Mouse (Mus musculus): ENCODE results near the gene Tbl1x. TPM values are rescaled to one million over a fixed set of nuclear protein-coding genes. Genes with fewer than 3 reads are reported as not detected.

The Tbl1x gene
- polyA plus RNA-seq, 1 experiment from 2014 or later = 53.0 TPM

DNA sequence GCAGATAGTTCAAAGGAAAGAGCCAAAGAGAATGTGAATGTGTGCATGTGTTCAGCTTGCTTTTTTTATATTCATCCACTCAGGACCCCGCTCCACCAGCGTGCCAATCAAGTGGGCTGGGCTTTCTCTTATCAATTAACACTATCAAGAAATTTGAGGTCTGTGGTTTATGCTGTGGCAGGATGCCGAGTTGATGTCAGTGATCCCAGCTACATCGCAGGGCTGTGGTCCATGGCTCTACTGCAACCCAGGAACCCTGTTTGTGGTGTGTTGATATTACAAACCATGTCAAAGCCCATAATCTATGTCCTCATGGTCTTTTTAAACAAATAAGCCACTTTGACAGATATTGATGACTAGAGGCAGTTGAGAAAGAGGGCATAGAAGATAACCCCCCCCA, 129.5 kb downstream of the Tbl1x start:
- no peak overlapping the region for H3K4me3 ChIP-seq (ENCODE audit: low read depth, low read length)
- no peak overlapping the region for H3K9ac ChIP-seq (ENCODE audit: low read depth, low read length)
- no peak for ATAC-seq (replicated peaks; ENCODE audit: low FRiP score)
- no peak overlapping the region for H3K4me2 ChIP-seq
- WGBS = 57% methylated on average over 4 of the region's 4 CpGs
- no peak overlapping the region for H3K27ac ChIP-seq (ENCODE audit: low read depth, low read length)
- H3K4me1 ChIP-seq (replicated peaks; ENCODE audit: control insufficient read depth, insufficient read depth, low read length) = no peaks in the 10 kb centered on the region
- DNase-seq (ENCODE audit: low spot score) = no peak
- no peaks in the 10 kb centered on the region; the same call in 1 of the 2 replicates for H3K36me3 ChIP-seq (ENCODE audit: control insufficient read depth, insufficient read depth, low read length)
- H3K27me3 ChIP-seq (replicated peaks; ENCODE audit: control insufficient read depth, insufficient read depth, low read length) = no peaks in the 10 kb centered on the region
- no peaks in the 10 kb centered on the region for H3K9me3 ChIP-seq (ENCODE audit: control insufficient read depth, low read length)

DNA sequence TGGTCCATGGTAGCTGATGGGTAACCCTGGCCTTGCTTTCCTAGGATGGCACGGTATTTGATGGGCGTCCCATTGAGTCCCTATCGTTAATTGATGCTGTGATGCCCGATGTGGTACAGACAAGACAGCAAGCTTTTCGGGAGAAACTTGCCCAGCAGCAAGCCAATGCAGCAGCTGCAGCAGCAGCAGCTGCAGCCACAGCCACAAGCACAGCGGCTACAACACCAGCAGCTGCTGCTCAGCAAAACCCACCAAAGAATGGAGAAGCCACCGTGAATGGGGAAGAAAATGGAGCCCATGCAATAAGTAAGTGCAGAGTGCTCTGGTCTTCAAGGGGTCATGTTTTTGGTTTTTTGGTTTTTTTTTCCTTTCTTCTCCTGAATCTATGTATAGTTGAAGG, 135.4 kb downstream of the Tbl1x start:
- ATAC-seq (replicated peaks; ENCODE audit: low FRiP score) (no peak), DNase-seq (ENCODE audit: low spot score) (no peak)
- no peak overlapping the region for H3K4me2 ChIP-seq
- H3K4me1 ChIP-seq (replicated peaks; ENCODE audit: control insufficient read depth, insufficient read depth, low read length) = no peaks in the 10 kb centered on the region
- H3K4me3 ChIP-seq (ENCODE audit: low read depth, low read length) = no peak overlapping the region
- 88% methylated on average over 7 of the region's 7 CpGs for WGBS
- H3K9ac ChIP-seq (ENCODE audit: low read depth, low read length) = no peak overlapping the region
- H3K27ac ChIP-seq (ENCODE audit: low read depth, low read length) = no peak overlapping the region
- H3K36me3 ChIP-seq (ENCODE audit: control insufficient read depth, insufficient read depth, low read length) = peaks cover 2% of the 10 kb centered on the region; the same call in 1 of the 2 replicates
- no peaks in the 10 kb centered on the region for H3K9me3 ChIP-seq (ENCODE audit: control insufficient read depth, low read length)
- no peaks in the 10 kb centered on the region for H3K27me3 ChIP-seq (replicated peaks; ENCODE audit: control insufficient read depth, insufficient read depth, low read length)

GRCm38 (mm10) chrX:77650246-77650645, 139.4 kb downstream of the Tbl1x start:
- Histone ChIP-seq H3K4me1 (replicated peaks; ENCODE audit: control insufficient read depth, insufficient read depth, low read length) (no peaks in the 10 kb centered on the region), H3K4me2 (no peak overlapping the region), H3K36me3 (ENCODE audit: control insufficient read depth, insufficient read depth, low read length) (peaks cover 5% of the 10 kb centered on the region; the same call in 1 of the 2 replicates), H3K27ac (ENCODE audit: low read depth, low read length) (no peak overlapping the region), H3K4me3 (ENCODE audit: low read depth, low read length) (no peak overlapping the region), H3K9me3 (ENCODE audit: control insufficient read depth, low read length) (no peaks in the 10 kb centered on the region), H3K27me3 (replicated peaks; ENCODE audit: control insufficient read depth, insufficient read depth, low read length) (no peaks in the 10 kb centered on the region), H3K9ac (ENCODE audit: low read depth, low read length) (no peak overlapping the region)
- DNase-seq (ENCODE audit: low spot score) (no peak), ATAC-seq (replicated peaks; ENCODE audit: low FRiP score) (no peak)
- 95% methylated on average over 2 of the region's 2 CpGs for WGBS

DNA sequence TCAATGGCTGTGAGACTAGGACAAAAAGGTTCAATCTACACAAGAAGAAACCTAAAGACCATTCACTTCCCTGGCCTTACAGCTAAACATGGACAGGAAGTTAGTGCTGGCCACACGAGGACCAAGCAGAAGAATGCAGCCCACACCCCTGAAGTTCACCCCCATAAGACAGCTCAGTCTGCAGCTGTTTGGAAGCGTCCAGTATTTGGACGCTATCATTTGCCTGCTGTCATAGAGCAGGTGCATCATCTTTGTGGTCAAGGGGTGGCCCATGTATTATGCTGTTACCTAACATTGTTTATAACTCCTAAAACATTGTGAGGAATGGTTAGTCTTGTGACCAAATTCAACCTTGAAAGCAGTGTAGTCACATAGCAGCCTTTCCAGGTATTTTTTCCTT, 151.2 kb downstream of the Tbl1x start:
- Histone ChIP-seq H3K9ac (ENCODE audit: low read depth, low read length) (no peak overlapping the region), H3K36me3 (ENCODE audit: control insufficient read depth, insufficient read depth, low read length) (no peaks in the 10 kb centered on the region; the same call in 1 of the 2 replicates), H3K4me2 (no peak overlapping the region), H3K4me1 (replicated peaks; ENCODE audit: control insufficient read depth, insufficient read depth, low read length) (no peaks in the 10 kb centered on the region), H3K27me3 (replicated peaks; ENCODE audit: control insufficient read depth, insufficient read depth, low read length) (no peaks in the 10 kb centered on the region), H3K27ac (ENCODE audit: low read depth, low read length) (no peak overlapping the region), H3K9me3 (ENCODE audit: control insufficient read depth, low read length) (no peaks in the 10 kb centered on the region), H3K4me3 (ENCODE audit: low read depth, low read length) (no peak overlapping the region)
- DNase-seq (ENCODE audit: low spot score) (no peak), ATAC-seq (replicated peaks; ENCODE audit: low FRiP score) (no peak)
- 88% methylated on average over 3 of the region's 3 CpGs for WGBS

DNA sequence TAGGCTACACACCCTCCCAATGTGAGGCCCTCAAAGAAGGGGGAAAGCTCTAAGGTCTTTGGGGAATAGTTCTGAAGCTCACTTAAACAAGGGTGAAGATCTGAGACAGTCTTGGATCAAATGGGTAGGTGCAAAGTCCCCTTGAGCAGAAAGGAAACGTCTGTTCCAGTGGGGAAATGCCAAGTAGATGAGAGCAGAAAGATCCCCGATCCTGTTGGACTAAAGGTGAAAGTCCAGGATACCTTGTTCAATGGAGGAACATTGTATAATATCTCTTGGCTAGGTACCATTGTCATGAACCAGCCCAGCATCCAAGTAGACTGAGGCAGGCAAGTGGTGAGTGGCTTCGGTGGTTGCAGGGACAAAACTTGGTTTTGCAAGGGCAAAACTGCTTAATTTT, 152.5 kb downstream of the Tbl1x start:
- Histone ChIP-seq H3K9ac (ENCODE audit: low read depth, low read length) (no peak overlapping the region), H3K27ac (ENCODE audit: low read depth, low read length) (no peak overlapping the region), H3K9me3 (ENCODE audit: control insufficient read depth, low read length) (no peaks in the 10 kb centered on the region), H3K4me1 (replicated peaks; ENCODE audit: control insufficient read depth, insufficient read depth, low read length) (no peaks in the 10 kb centered on the region), H3K27me3 (replicated peaks; ENCODE audit: control insufficient read depth, insufficient read depth, low read length) (no peaks in the 10 kb centered on the region), H3K4me3 (ENCODE audit: low read depth, low read length) (no peak overlapping the region), H3K36me3 (ENCODE audit: control insufficient read depth, insufficient read depth, low read length) (no peaks in the 10 kb centered on the region; the same call in 1 of the 2 replicates), H3K4me2 (no peak overlapping the region)
- ATAC-seq (replicated peaks; ENCODE audit: low FRiP score) (no peak), DNase-seq (ENCODE audit: low spot score) (no peak)
- WGBS = 65% methylated on average over 3 of the region's 3 CpGs

DNA sequence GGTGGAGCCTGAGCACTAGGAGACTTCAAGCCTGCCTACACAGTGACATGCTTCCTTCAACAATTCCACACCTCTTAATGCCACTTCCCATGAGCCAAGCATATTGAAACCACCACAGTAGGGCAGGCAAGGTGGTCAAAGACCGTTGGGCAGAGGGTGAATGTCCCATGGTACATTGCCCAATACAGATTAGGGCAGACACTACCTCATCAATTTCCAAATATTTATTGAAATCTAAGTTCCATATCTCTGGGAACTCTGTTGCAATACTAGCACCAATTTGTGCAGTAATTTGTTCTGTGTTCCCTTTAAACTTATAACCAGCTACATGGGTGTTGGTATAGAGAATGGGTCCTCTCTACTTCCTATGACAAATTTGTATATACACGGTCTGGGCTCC, 154.2 kb downstream of the Tbl1x start:
- WGBS = 67% methylated on average over 2 of the region's 2 CpGs
- H3K36me3 ChIP-seq (ENCODE audit: control insufficient read depth, insufficient read depth, low read length) = no peaks in the 10 kb centered on the region; the same call in 1 of the 2 replicates
- H3K27ac ChIP-seq (ENCODE audit: low read depth, low read length) = no peak overlapping the region
- DNase-seq (ENCODE audit: low spot score) = no peak
- H3K9ac ChIP-seq (ENCODE audit: low read depth, low read length) = no peak overlapping the region
- ATAC-seq (replicated peaks; ENCODE audit: low FRiP score) = no peak
- H3K27me3 ChIP-seq (replicated peaks; ENCODE audit: control insufficient read depth, insufficient read depth, low read length) = no peaks in the 10 kb centered on the region
- H3K4me3 ChIP-seq (ENCODE audit: low read depth, low read length) = no peak overlapping the region
- H3K9me3 ChIP-seq (ENCODE audit: control insufficient read depth, low read length) = no peaks in the 10 kb centered on the region
- no peak overlapping the region for H3K4me2 ChIP-seq
- H3K4me1 ChIP-seq (replicated peaks; ENCODE audit: control insufficient read depth, insufficient read depth, low read length) = no peaks in the 10 kb centered on the region

DNA sequence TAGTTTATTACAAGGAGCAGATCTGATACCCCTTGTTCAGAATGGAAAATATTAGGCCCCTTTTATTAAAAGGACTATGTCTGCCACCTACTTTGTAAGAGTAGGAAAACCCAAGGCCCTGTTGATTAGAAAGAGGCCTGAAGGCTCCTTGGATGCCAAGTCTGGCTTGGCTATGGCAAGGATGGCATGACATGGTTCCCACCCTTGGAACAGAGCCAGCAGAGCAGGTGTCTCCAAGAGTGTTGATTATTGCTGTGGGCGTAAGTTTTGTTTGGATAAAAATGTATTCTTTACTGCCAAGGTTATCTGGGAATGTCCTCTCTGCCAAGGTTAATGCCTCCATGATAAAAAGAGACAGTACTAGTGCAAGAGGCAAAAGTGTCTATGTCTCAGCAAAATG, 156.1 kb downstream of the Tbl1x start:
- 69% methylated on average over 1 of the region's 1 CpGs for WGBS
- no peak overlapping the region for H3K4me2 ChIP-seq
- no peak for ATAC-seq (replicated peaks; ENCODE audit: low FRiP score)

GRCm38 (mm10) chrX:77667441-77667840, 156.6 kb downstream of the Tbl1x start:
- no peaks in the 10 kb centered on the region for H3K9me3 ChIP-seq (ENCODE audit: control insufficient read depth, low read length)
- ATAC-seq (replicated peaks; ENCODE audit: low FRiP score) = no peak
- H3K4me1 ChIP-seq (replicated peaks; ENCODE audit: control insufficient read depth, insufficient read depth, low read length) = no peaks in the 10 kb centered on the region
- H3K4me3 ChIP-seq (ENCODE audit: low read depth, low read length) = no peak overlapping the region
- no peak for DNase-seq (ENCODE audit: low spot score)
- H3K27me3 ChIP-seq (replicated peaks; ENCODE audit: control insufficient read depth, insufficient read depth, low read length) = no peaks in the 10 kb centered on the region
- H3K4me2 ChIP-seq = no peak overlapping the region
- no peak overlapping the region for H3K9ac ChIP-seq (ENCODE audit: low read depth, low read length)
- no peak overlapping the region for H3K27ac ChIP-seq (ENCODE audit: low read depth, low read length)
- H3K36me3 ChIP-seq (ENCODE audit: control insufficient read depth, insufficient read depth, low read length) = no peaks in the 10 kb centered on the region; the same call in 1 of the 2 replicates

More for the DNA sequence above, 156.1 kb downstream of the Tbl1x start:
- H3K36me3 ChIP-seq (ENCODE audit: control insufficient read depth, insufficient read depth, low read length) = no peaks in the 10 kb centered on the region; the same call in 1 of the 2 replicates
- DNase-seq (ENCODE audit: low spot score) = no peak
- no peak overlapping the region for H3K9ac ChIP-seq (ENCODE audit: low read depth, low read length)
- H3K4me1 ChIP-seq (replicated peaks; ENCODE audit: control insufficient read depth, insufficient read depth, low read length) = no peaks in the 10 kb centered on the region
- no peaks in the 10 kb centered on the region for H3K27me3 ChIP-seq (replicated peaks; ENCODE audit: control insufficient read depth, insufficient read depth, low read length)
- no peak overlapping the region for H3K4me3 ChIP-seq (ENCODE audit: low read depth, low read length)
- H3K9me3 ChIP-seq (ENCODE audit: control insufficient read depth, low read length) = no peaks in the 10 kb centered on the region
- no peak overlapping the region for H3K27ac ChIP-seq (ENCODE audit: low read depth, low read length)

DNA sequence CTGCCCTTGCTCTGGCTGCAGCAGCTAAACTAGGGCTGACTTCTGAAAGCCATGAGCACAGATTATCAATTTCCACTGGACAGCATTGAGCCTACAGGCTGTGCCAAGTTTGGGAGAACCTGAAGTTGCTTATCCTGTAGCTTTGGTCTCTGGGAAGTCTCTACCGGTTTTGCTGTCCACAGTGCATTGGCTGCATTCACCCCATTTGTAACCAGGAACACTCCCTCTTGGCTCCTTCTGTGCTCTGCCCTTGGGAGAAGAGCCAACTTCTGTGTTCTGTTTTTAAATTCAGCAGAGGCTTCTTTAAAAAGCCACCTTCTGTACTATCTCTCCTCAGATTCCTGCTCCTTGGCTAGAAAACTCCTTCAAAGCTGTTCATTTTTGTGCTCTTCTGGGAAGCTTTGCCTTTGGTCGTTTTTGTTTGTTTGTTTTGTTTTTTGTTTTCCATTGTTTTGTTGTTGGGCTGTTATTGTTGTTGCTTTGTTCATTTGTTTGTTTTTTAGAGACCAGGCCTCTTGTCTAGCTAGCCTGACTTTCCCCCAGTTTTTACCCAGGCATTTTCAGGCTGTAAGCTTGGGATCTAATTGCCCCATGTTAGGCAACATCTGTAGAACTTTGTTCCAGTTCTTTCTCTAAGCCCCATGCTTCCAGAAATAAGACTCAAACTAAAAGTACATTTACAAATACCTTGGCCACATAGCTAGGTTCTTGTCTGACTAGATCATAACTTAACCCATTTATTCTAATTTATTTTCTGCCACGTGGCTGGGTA, 159.2 kb downstream of the Tbl1x start:
- no peak for DNase-seq (ENCODE audit: low spot score)
- Histone ChIP-seq H3K9ac (ENCODE audit: low read depth, low read length) (no peak overlapping the region), H3K27me3 (replicated peaks; ENCODE audit: control insufficient read depth, insufficient read depth, low read length) (no peaks in the 10 kb centered on the region), H3K27ac (ENCODE audit: low read depth, low read length) (no peak overlapping the region), H3K4me3 (ENCODE audit: low read depth, low read length) (no peak overlapping the region), H3K36me3 (ENCODE audit: control insufficient read depth, insufficient read depth, low read length) (no peaks in the 10 kb centered on the region), H3K9me3 (ENCODE audit: control insufficient read depth, low read length) (no peaks in the 10 kb centered on the region), H3K4me2 (no peak overlapping the region), H3K4me1 (replicated peaks; ENCODE audit: control insufficient read depth, insufficient read depth, low read length) (no peaks in the 10 kb centered on the region)
- 65% methylated on average over 3 of the region's 3 CpGs for WGBS
- ATAC-seq (replicated peaks; ENCODE audit: low FRiP score) = no peak

Measured in liver, embryonic 11.5 days (tissue).